Mouse (Mus musculus): Measurements from ENCODE around the gene 6430628N08Rik.

6430628N08Rik gene

GRCm38 (mm10) chr4:115939295-115940102, 49.0 kb downstream of the 6430628N08Rik start, which contains the start of gene Dmbx1:
TSS of gene Dmbx1 (minus strand) at chr4:115939926.
- DNase-seq (ENCODE audit: low spot score) = peak; percentile 65

GRCm38 (mm10) chr4:115940681-115941080, 50.2 kb downstream of the 6430628N08Rik start:
- no peak for DNase-seq (ENCODE audit: low spot score)

GRCm38 (mm10) chr4:115941242-115941820, 50.9 kb downstream of the 6430628N08Rik start:
- DNase-seq (ENCODE audit: low spot score) = no peak

GRCm38 (mm10) chr4:115943669-115944314, 53.3 kb downstream of the 6430628N08Rik start:
- no peak for DNase-seq (ENCODE audit: low spot score)
